Mouse (Mus musculus) ovary, adult 18-20 months (tissue): ENCODE results near the gene Pidd1.
A peak's percentile ranks its signal among the peaks of the same experiment; 100 is the strongest.
"Not testable (repeated sequence)": the region's sequence is repeated elsewhere in the genome, so short reads cannot be mapped to it uniquely, and the experiment has no call there.

Experiments
- DNase-seq: peaks from one replicate; pipeline ENCODE4 v3.0.0; 2022; ENCODE audit warnings: low spot score, mixed read lengths

The Pidd1 gene

GRCm38 (mm10) chr7:141458661-141459060 is 14.8 kb upstream of the Pidd1 start:
- no peak for DNase-seq

- DNase-seq: no peak
Measured at GRCm38 (mm10) chr7:141457986-141458660, 14.3 kb upstream of the Pidd1 start.

GRCm38 (mm10) chr7:141457236-141457635 is 13.4 kb upstream of the Pidd1 start:
- DNase-seq: no peak

GRCm38 (mm10) chr7:141456739-141457138 is 12.9 kb upstream of the Pidd1 start:
- no peak for DNase-seq

- peak; percentile 69 for DNase-seq
Measured at GRCm38 (mm10) chr7:141455610-141456314, 11.9 kb upstream of the Pidd1 start.

GRCm38 (mm10) chr7:141454967-141455551 is 11.2 kb upstream of the Pidd1 start, which contains the start of gene Pnpla2:
Pnpla2 (plus strand) TSS chr7:141455198.
- DNase-seq: peak; percentile 90

- DNase-seq: no peak
Measured at GRCm38 (mm10) chr7:141453636-141454035, 9.8 kb upstream of the Pidd1 start.

GRCm38 (mm10) chr7:141451928-141452327 is 8.1 kb upstream of the Pidd1 start:
- no peak for DNase-seq

- peak; percentile 89 for DNase-seq
Measured at GRCm38 (mm10) chr7:141447110-141447991, 3.5 kb upstream of the Pidd1 start, which contains the start of gene Rplp2. Rplp2 (plus strand) TSS chr7:141447370.

GRCm38 (mm10) chr7:141446374-141446773 is 2.5 kb upstream of the Pidd1 start:
- not testable (repeated sequence) for DNase-seq

- DNase-seq: no peak
Measured at GRCm38 (mm10) chr7:141443081-141443821, 574 bp downstream of the Pidd1 start.

- no peak for DNase-seq
Measured at GRCm38 (mm10) chr7:141442199-141442598, 1.6 kb downstream of the Pidd1 start.

GRCm38 (mm10) chr7:141441460-141441859 is 2.4 kb downstream of the Pidd1 start:
- no peak for DNase-seq

GRCm38 (mm10) chr7:141440613-141441012 is 3.2 kb downstream of the Pidd1 start:
- DNase-seq: no peak

GRCm38 (mm10) chr7:141439811-141440210 is 4.0 kb downstream of the Pidd1 start:
- no peak for DNase-seq

GRCm38 (mm10) chr7:141439140-141439679 is 4.6 kb downstream of the Pidd1 start:
- no peak for DNase-seq

- DNase-seq: no peak
Measured at GRCm38 (mm10) chr7:141438201-141438968, 5.4 kb downstream of the Pidd1 start.

- no peak for DNase-seq
Measured at GRCm38 (mm10) chr7:141437178-141438120, 6.4 kb downstream of the Pidd1 start, which contains the start of gene Slc25a22. Slc25a22 (minus strand) TSS chr7:141437892.

- DNase-seq: no peak
Measured at GRCm38 (mm10) chr7:141436523-141436892, 7.3 kb downstream of the Pidd1 start.
